Mouse (Mus musculus) ES-E14 (cell line): ENCODE data around the gene Krt31.

ENCODE experiments used
- CHD2 ChIP-seq: IDR thresholded peaks from 2 replicates; pipeline ENCODE4 v1.6.1; 2014; ENCODE audit warnings: mild to moderate bottlenecking, low read depth, low read length, inconsistent platforms
- ZC3H11A ChIP-seq: IDR thresholded peaks from 2 replicates; pipeline ENCODE4 v1.6.1; 2012; ENCODE audit warnings: low read depth, mild to moderate bottlenecking, inconsistent platforms, low read length, borderline replicate concordance

GRCm38 (mm10) chr11:100088378-100089025, 38.2 kb upstream of the Krt31 start:
- TF ChIP-seq CHD2 (no peak), ZC3H11A (no peak)
